In the genomic region with DNA sequence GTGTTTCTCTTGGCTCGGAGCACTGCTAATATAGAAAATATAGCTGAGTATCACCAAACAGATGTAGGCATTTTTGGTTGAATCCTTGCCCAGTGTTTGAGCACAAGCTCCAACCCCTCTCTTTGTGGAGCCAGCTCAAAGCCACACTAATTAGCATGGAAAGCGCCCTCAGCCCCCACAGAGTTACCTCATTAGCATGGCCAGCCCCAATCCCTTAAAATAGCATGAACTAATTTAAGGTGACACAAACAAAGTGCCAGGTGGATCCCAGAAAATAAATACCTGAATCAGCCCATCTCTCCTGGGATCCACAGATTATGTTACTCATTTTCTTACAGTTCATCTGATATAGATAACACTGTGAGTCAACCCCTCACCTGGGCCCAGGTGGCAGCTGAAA, we compare ENCODE assay signal across 21 mouse cellular contexts.
A peak's percentile ranks its signal among the peaks of the same experiment; 100 is the strongest.
DNase-seq lines count a peak whose midpoint lies in the region; ATAC-seq and TF ChIP-seq lines count a peak whose summit lies in the region.
"Had no signal": no experiment of that assay in that cellular context is flagged by ENCODE, and none has a peak within 500 bp of the region (broad histone marks: within the 10 kb centered on the region; RNA-seq: fewer than 3 reads in every experiment).

No protein-coding gene starts in this region.

- no peaks in the 10 kb centered on the region for H3K4me1 ChIP-seq in cerebellum, adult 2 months (ENCODE audit: control insufficient read depth, insufficient read depth, low read length)
- peaks cover 7% of the 10 kb centered on the region; the same call in 1 of the 2 replicates for H3K4me1 ChIP-seq in lung, embryonic 14.5 days (ENCODE audit: insufficient read depth)
- peaks cover 6% of the 10 kb centered on the region; the same call in 1 of the 2 replicates for H3K4me1 ChIP-seq in embryonic facial prominence, embryonic 15.5 days
- no peaks in the 10 kb centered on the region for H3K4me1 ChIP-seq in forebrain, postnatal 0 days (ENCODE audit: insufficient read depth)
- no peaks in the 10 kb centered on the region for H3K4me1 ChIP-seq in intestine, postnatal 0 days (replicated peaks; ENCODE audit: control insufficient read depth, insufficient read depth, low read length)
- H3K4me1 ChIP-seq: liver, embryonic 13.5 days; megakaryocyte, embryonic 14.5 days had no signal

- H3K27ac ChIP-seq in cerebellum, adult 2 months (ENCODE audit: insufficient read depth, low read length) = no peak overlapping the region
- H3K27ac ChIP-seq in lung, embryonic 14.5 days (ENCODE audit: low read depth) = no peak overlapping the region
- no peak overlapping the region for H3K27ac ChIP-seq in embryonic facial prominence, embryonic 15.5 days (replicated peaks)
- H3K27ac ChIP-seq in forebrain, postnatal 0 days (ENCODE audit: low read depth, low read length) = no peak overlapping the region
- H3K27ac ChIP-seq in intestine, postnatal 0 days (ENCODE audit: low read depth, low read length) = no peak overlapping the region
- H3K27ac ChIP-seq: kidney, embryonic 15.5 days; limb, embryonic 13.5 days; liver, embryonic 13.5 days; lung, embryonic 15.5 days had no signal

- no peaks in the 10 kb centered on the region for H3K27me3 ChIP-seq in cerebellum, adult 2 months (ENCODE audit: control insufficient read depth, insufficient read depth, low read length)
- no peaks in the 10 kb centered on the region for H3K27me3 ChIP-seq in lung, embryonic 14.5 days (ENCODE audit: insufficient read depth, low read length)
- H3K27me3 ChIP-seq in embryonic facial prominence, embryonic 15.5 days = no peaks in the 10 kb centered on the region
- no peaks in the 10 kb centered on the region for H3K27me3 ChIP-seq in forebrain, postnatal 0 days (ENCODE audit: insufficient read depth, low read length)
- no peaks in the 10 kb centered on the region for H3K27me3 ChIP-seq in intestine, postnatal 0 days (replicated peaks; ENCODE audit: control insufficient read depth, insufficient read depth, low read length)
- H3K27me3 ChIP-seq: kidney, embryonic 15.5 days; limb, embryonic 13.5 days; liver, embryonic 13.5 days; lung, embryonic 15.5 days; megakaryocyte, embryonic 14.5 days had no signal

- no peak overlapping the region for H3K9ac ChIP-seq in lung, embryonic 14.5 days
- no peak overlapping the region for H3K9ac ChIP-seq in embryonic facial prominence, embryonic 15.5 days
- no peak overlapping the region for H3K9ac ChIP-seq in forebrain, postnatal 0 days
- H3K9ac ChIP-seq in intestine, postnatal 0 days (ENCODE audit: low read depth, low read length) = no peak overlapping the region
- H3K9ac ChIP-seq: kidney, embryonic 15.5 days; limb, embryonic 13.5 days; liver, embryonic 13.5 days; lung, embryonic 15.5 days had no signal

- H3K4me2 ChIP-seq in lung, embryonic 14.5 days = no peak overlapping the region
- H3K4me2 ChIP-seq in embryonic facial prominence, embryonic 15.5 days (replicated peaks) = no peak overlapping the region
- H3K4me2 ChIP-seq in forebrain, postnatal 0 days (ENCODE audit: low read depth) = no peak overlapping the region
- H3K4me2 ChIP-seq in intestine, postnatal 0 days (replicated peaks; ENCODE audit: low read depth) = no peak overlapping the region
- H3K4me2 ChIP-seq: heart, embryonic 11.5 days; kidney, embryonic 15.5 days; limb, embryonic 13.5 days; liver, embryonic 13.5 days; lung, embryonic 15.5 days had no signal

- no peak for TF ChIP-seq POLR2A in cerebellum, adult 2 months (IDR thresholded peaks at IDR 0.05; ENCODE audit: borderline replicate concordance, insufficient read depth, low read length)

- DNase-seq in cerebellum, postnatal 10 days = peak; percentile 8 to 10
- no peak for DNase-seq in cerebellum, adult 2 months
- peak; percentile 23 for DNase-seq in lung, embryonic 14.5 days
- no peak for DNase-seq in lung, adult 18-20 months
- DNase-seq in forebrain, postnatal 0 days = peak; percentile 11
- no peak for DNase-seq in yolk sac, embryonic 10.5 days (ENCODE audit: low spot score)
- DNase-seq: adrenal gland, postnatal 25 days; cerebellum, adult 11-12 months; cerebellum, postnatal 25 days; embryo, embryonic 11 days; gastrocnemius, postnatal 14 days; kidney, adult 11 months; liver, embryonic 13.5 days; thymus, adult 18-20 months had no signal

- ATAC-seq in lung, embryonic 14.5 days (ENCODE audit: insufficient read depth) = no peak
- peak; percentile 78; the same call in 1 of the 2 replicates for ATAC-seq in embryonic facial prominence, embryonic 15.5 days (ENCODE audit: insufficient number of reproducible peaks, low FRiP score, low TSS enrichment, low read depth)
- ATAC-seq in forebrain, postnatal 0 days = no peak
- ATAC-seq in intestine, postnatal 0 days = no peak

- H3K36me3 ChIP-seq in lung, embryonic 14.5 days (ENCODE audit: insufficient read depth) = no peaks in the 10 kb centered on the region
- no peaks in the 10 kb centered on the region for H3K36me3 ChIP-seq in embryonic facial prominence, embryonic 15.5 days
- H3K36me3 ChIP-seq in forebrain, postnatal 0 days (ENCODE audit: insufficient read depth) = no peaks in the 10 kb centered on the region
- no peaks in the 10 kb centered on the region for H3K36me3 ChIP-seq in intestine, postnatal 0 days (ENCODE audit: control insufficient read depth, insufficient read depth)
- H3K36me3 ChIP-seq: kidney, embryonic 15.5 days; limb, embryonic 13.5 days; liver, embryonic 13.5 days; lung, embryonic 15.5 days had no signal

- no peak for TF ChIP-seq CTCF in cerebellum, adult 2 months (IDR thresholded peaks at IDR 0.05; ENCODE audit: borderline replicate concordance, insufficient read depth, low read depth, low read length)
- TF ChIP-seq CTCF in lung, embryonic 14.5 days (IDR thresholded peaks at IDR 0.05; ENCODE audit: low read depth) = no peak
- TF ChIP-seq CTCF in forebrain, postnatal 0 days (IDR thresholded peaks at IDR 0.05; ENCODE audit: low read depth) = no peak
- TF ChIP-seq CTCF in intestine, postnatal 0 days (IDR thresholded peaks at IDR 0.05; ENCODE audit: low read depth) = no peak

- no peak overlapping the region for H3K4me3 ChIP-seq in cerebellum, adult 2 months (replicated peaks; ENCODE audit: insufficient read depth, low read depth, low read length)
- H3K4me3 ChIP-seq in lung, embryonic 14.5 days (ENCODE audit: low read depth, low read length) = no peak overlapping the region
- no peak overlapping the region for H3K4me3 ChIP-seq in embryonic facial prominence, embryonic 15.5 days (replicated peaks)
- H3K4me3 ChIP-seq in forebrain, postnatal 0 days (ENCODE audit: low read depth, low read length) = no peak overlapping the region
- no peak overlapping the region for H3K4me3 ChIP-seq in intestine, postnatal 0 days (ENCODE audit: low read depth, low read length)
- H3K4me3 ChIP-seq: kidney, embryonic 15.5 days; limb, embryonic 13.5 days; liver, embryonic 13.5 days; lung, embryonic 15.5 days; megakaryocyte, embryonic 14.5 days had no signal

- H3K9me3 ChIP-seq in lung, embryonic 14.5 days (ENCODE audit: low read depth, low read length) = no peaks in the 10 kb centered on the region
- H3K9me3 ChIP-seq in embryonic facial prominence, embryonic 15.5 days (replicated peaks) = no peaks in the 10 kb centered on the region
- no peaks in the 10 kb centered on the region for H3K9me3 ChIP-seq in forebrain, postnatal 0 days (ENCODE audit: low read length)
- H3K9me3 ChIP-seq in intestine, postnatal 0 days (ENCODE audit: control insufficient read depth) = no peaks in the 10 kb centered on the region
- H3K9me3 ChIP-seq: kidney, embryonic 15.5 days; limb, embryonic 13.5 days; liver, embryonic 13.5 days; lung, embryonic 15.5 days had no signal

- 24% methylated on average over 2 of the region's 2 CpGs for WGBS in cerebellum, adult 2 months
- 41% methylated on average over 2 of the region's 2 CpGs for WGBS in lung, embryonic 14.5 days
- WGBS in embryonic facial prominence, embryonic 15.5 days = 20% methylated on average over 2 of the region's 2 CpGs
- 9% methylated on average over 2 of the region's 2 CpGs for WGBS in forebrain, postnatal 0 days
- WGBS in intestine, postnatal 0 days = 50% methylated on average over 2 of the region's 2 CpGs

Comparison
In these comparisons a context has a peak if more than half of its experiments do, and no peak if none do; other contexts are left out.
1. DNase-seq: peak in cerebellum, postnatal 10 days (2 of 2), lung, embryonic 14.5 days (single experiment) and forebrain, postnatal 0 days (single experiment); none in cerebellum, adult 2 months (0 of 2), lung, adult 18-20 months (0 of 2) and yolk sac, embryonic 10.5 days (single experiment).